Mouse (Mus musculus): ENCODE measurements around the gene Sec14l5.
"Not testable (repeated sequence)": the region's sequence is repeated elsewhere in the genome, so short reads cannot be mapped to it uniquely, and the experiment has no call there.

Sec14l5 gene

DNA sequence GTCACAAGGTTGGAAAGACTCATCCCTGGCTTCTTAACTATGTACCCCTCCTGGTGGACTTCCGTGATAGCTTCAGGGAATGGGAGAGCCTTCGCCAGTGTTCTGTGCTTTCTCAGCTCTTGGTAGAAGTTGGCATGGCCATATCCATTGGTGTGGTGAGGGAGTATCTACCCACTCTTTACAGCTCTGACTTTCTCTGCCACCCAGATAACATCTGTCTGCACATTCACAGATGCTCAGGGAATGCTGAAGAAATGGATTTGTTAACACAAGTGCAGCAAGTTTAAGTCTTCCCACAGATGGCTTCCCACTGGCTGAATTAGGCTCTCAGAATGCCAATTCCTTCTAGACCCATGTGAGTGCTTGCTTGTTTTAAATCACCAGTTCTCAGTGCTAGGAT is 67.2 kb downstream of the Sec14l5 start:
- no peak for DNase-seq (ENCODE audit: low spot score in 2 of 2)

GRCm38 (mm10) chr16:5216686-5217085 is 69.8 kb downstream of the Sec14l5 start:
- no peak for DNase-seq (ENCODE audit: low spot score in 2 of 2)

DNA sequence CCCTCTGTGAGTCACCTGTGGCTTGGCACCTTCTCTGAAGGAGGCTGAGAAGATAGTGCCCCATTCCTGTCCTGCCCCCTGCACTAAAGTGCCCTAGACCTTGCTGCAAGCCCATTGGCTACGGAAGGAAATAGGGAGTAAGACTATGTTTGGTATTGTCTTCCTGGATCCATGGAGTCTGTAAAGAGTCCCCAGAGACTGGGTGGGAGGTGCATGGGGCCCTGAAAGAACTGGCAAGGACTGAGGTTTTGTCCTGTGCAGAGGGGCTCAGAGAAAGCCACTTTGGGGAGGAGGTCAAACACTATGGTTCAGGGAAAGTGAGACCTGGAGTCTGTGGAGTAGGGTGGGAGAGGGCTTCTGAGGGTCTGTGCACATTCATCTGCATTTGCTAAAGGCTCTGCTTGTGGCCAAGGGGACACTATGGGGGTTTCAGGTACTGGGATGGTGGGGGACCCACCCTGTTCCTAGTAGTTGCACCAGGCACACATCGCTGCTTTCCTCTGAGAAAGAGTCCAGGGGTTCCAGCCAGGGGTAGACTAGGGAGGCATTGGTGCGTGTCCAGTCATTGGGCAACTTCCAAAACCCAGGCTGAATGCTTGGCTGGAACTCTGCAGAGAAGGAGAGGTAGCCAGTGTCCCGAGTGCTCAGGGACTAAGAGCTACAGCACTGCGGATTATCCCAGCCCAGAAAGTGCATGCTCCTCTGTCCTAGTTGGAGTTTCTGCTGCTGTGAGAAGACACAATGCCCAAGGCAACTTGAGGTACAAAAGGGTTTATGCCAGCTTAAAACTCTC is 70.6 kb downstream of the Sec14l5 start:
- DNase-seq (ENCODE audit: low spot score in 2 of 2) = no peak

- no peak for DNase-seq (ENCODE audit: low spot score in 2 of 2)
Measured at GRCm38 (mm10) chr16:5221403-5221802, 74.5 kb downstream of the Sec14l5 start.

- no peak for DNase-seq (ENCODE audit: low spot score in 2 of 2)
Measured at GRCm38 (mm10) chr16:5222140-5222539, 75.2 kb downstream of the Sec14l5 start, which contains the start of gene AU021092. Gene AU021092 (minus strand): TSS chr16:5222299.

DNA sequence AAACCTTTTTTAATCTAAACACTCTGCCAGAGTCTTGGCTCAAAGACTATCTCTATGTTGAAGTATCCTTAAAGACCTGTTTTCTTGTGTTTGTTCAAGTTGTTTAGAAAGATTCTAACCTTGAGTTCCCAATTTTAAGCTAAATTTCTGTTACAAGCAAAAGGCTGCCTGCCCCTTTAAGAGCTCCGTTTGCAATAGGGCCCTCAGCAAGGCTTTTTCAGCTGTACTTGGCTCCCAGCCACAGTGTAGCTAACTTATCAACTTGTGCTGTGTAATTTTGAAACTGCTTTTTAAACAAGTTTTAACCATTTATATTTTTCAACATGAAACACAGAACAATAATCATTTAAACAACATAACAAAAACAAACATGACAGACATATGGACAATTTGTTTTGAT is 79.6 kb downstream of the Sec14l5 start:
- DNase-seq (ENCODE audit: low spot score in 2 of 2) = not testable (repeated sequence)

DNA sequence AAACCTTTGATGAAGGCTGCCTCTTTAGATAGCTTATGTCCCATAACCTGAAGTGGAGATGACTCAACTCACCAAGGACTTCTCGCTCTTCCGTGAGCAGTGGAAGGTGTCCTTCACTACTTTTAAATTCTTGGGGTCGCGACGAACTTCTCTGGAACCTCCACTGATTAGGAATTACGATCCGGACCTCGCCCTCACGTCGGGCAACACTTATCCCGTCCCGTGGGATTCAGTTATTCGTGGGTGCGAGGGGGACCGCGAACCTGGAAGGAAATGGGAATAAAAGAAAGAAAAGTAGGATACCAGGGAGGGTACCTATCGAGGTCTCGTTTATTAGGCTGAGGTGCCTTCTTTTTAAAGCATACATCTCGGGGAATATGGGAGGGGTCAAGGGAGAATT is 80.6 kb downstream of the Sec14l5 start:
- DNase-seq (ENCODE audit: low spot score in 2 of 2) = not testable (repeated sequence)

DNA sequence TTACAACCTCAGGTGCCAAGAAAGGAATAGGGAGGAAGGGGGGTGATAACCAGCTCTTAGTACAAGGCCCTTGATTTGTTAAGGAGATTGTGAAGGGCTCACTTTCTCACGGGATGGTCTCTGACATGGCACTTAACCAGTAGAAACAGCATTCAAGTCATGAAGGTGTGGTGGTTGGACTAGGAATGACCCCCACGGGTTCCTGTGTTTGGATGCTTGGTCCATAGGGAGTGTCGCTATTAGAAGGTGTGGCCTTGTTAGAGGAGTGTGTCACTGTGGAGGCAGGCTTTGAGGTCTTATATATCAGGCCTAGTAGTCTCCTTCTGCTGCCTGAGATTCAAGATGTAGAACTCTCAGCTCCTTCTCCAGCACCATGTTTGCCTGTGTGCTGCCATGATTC is 81.2 kb downstream of the Sec14l5 start:
- DNase-seq (ENCODE audit: low spot score in 2 of 2) = not testable (repeated sequence)

- DNase-seq (ENCODE audit: low spot score in 2 of 2) = no peak
Measured at GRCm38 (mm10) chr16:5232982-5233381, 86.1 kb downstream of the Sec14l5 start.

- DNase-seq (ENCODE audit: low spot score in 2 of 2) = peak; percentile 84 to 88
Measured at GRCm38 (mm10) chr16:5233418-5234313, 86.8 kb downstream of the Sec14l5 start, which contains the start of gene Alg1. Gene Alg1 (plus strand): TSS chr16:5233621.
